Mouse (Mus musculus): ENCODE measurements around the gene Olfr1274-ps.
"Not testable (repeated sequence)": the region's sequence is repeated elsewhere in the genome, so short reads cannot be mapped to it uniquely, and the experiment has no call there.

The Olfr1274-ps gene

DNA sequence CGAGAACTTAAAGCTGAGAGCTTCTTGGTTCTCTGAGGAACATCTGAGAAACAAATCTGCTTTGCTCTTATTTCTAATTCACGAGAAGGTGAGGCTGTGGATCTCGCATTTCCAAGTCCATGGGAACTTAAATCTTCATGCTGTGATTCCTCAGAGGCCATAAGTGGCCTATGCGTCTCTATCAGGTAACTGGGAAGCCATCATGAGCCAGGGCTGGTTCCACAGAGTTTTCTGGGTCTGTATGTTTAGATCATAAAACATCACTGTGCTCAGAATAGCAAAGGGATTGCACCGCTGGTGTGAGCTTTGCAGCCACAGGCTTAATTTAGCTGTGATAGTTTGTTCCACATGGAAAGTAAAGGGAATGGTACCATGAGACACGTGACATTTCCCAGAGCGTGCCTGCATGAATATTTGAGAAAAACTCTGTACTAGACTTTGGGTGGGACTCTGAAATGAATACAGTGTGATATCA lies at the start of gene Olfr1274-ps:
Gene Olfr1274-ps (plus strand): TSS at position 51 of the 475 bp plus-strand sequence.
- not testable (repeated sequence) for DNase-seq (ENCODE audit: low spot score in 2 of 2)

DNA sequence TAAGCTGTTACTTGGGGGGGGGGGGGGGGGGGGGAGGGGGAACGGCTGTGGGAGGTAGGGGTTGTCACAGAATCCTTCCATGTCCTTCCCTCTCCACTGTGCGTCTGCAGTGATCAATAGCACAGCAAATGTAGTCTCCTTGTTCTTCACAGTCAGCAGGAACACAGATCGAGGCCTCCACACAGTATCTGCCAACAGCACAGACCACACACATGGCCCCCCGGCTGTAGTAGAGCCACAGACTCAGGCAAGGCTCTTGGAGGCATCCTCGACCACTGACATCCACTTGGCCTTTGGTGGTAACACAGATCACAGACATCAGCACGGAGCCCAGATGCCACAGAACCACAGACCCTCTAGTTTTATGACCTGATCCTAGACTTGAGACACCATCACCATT lies 47.4 kb upstream of the Olfr1274-ps start:
- not testable (repeated sequence) for DNase-seq (ENCODE audit: low spot score in 2 of 2)

DNA sequence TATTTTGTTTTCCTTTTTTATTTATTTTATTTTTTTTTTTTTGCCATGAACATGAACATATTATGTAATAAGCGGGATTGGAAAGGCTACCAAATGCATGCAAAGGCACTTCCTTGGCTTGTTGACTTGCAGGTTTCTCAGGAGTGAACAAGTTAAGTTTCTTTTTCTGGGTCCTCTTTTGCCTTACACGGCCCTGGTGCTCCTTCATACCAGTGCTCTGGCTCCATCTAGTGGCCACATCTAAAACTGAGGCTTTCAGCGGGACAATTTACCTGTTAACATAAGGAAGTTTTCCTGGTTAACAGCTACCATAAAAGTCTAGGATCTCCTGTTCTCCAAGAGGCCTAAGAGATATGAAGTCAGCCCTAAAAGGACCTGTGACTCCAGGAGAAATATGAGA lies 46.9 kb upstream of the Olfr1274-ps start:
- not testable (repeated sequence) for DNase-seq (ENCODE audit: low spot score in 2 of 2)

DNA sequence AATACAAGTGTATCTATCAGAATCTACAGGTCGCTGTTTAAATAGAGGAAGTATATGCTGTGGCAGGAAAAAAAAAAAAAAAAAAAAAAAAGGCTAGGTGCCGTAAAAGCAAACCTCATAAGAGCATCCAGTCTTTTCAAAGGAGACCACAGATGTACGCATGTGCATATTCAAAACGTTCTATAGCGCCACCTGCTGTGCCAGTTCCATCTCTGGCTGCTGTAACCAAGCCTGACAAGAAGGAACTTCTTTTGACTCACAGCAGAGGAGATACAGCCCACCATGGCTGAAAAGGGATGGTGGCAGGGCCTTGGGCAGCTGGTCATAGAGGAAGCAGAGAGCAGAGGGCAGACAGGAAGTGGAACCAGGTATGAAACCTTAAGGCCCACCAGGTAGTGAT lies 39.3 kb upstream of the Olfr1274-ps start:
- not testable (repeated sequence) for DNase-seq (ENCODE audit: low spot score in 2 of 2)

DNA sequence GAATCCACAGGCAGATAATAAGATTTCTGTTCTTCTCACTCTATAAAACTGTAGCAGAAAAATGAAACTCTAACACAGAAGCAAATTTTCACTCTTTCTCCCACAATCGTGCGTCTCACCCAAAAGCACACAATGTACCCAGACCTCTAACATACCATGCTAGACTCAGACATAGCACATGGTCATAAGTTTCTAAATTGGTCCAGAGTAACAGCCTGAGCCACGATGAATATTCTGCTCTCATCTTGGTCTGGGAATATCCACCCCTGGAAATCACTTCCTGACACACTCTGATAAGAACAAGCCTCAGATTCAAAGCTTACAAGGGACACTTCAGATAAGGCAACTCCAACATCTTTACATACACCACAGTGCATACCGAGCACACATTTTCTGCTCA lies 38.3 kb upstream of the Olfr1274-ps start:
- not testable (repeated sequence) for DNase-seq (ENCODE audit: low spot score in 2 of 2)

DNA sequence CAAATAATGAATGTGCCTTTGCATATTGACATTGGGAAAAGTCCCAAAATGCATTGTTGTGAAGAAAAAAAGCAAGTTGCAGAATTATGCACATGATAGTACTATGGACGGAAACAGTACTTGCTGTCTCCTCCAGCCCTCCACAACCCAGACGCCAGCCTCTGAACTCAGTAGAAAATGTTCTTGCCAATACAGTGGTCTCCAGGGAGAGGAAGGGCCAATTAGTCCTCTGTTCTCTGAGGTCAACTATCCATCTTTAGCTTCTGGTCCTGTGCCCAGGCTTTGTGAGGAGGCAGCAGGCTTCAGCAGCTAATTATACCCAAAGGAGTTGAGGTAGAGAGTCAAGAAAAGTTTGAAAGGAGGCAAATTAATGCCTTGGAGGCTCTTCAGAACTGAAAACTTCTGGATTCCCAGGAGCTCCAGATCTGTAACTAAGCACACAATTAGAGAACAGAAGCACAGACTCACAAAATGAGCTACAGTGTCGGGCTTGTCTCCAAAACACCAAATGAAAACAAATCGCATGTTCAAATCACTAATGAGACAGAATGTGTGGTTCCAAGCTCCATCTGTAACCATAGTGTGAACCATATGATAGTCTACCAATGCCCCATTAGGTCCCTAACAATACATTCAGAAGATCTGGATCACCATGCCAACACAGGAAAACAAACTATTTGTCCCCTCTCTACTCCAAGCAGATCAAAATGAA lies 15.8 kb downstream of the Olfr1274-ps start:
- peak; percentile 6 for DNase-seq (ENCODE audit: low spot score in 2 of 2)

DNA sequence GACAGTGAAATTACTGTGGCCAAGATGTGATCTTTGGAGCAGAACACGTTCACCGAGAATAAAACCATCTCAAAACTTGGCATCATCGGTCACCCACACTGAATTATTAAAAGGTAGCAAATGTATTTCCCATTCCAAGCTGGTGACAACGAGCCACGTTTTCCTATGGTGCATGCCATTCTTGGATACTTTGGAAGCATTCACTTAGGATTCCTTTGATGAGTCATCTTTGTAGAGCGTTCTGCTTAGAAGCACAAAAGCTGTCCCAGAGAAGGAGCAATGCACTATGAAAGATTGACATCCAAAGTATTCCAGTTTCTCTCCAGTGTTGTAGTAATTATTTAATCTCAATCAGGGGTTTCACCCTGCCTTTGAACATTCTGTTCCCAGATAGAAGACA lies 23.8 kb downstream of the Olfr1274-ps start:
- not testable (repeated sequence) for DNase-seq (ENCODE audit: low spot score in 2 of 2)

DNA sequence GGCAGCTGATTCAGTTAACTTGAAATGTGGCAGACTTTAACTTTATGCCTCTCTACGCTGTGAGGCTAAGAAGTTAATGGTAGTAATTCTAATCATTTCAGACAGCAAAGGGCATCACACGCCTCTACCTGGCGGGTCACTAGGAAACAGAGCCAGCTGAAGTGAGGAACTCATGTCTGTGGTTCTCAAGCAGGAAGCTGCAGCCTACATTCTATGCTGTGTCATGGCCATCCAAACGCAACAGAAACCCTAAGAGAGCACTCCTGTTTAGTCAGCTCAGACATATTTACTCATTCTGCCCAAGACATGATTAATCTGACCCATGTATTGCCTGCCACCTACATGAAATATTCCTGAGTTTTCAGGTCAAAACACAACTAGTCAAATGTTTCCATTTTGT lies 26.5 kb downstream of the Olfr1274-ps start:
- DNase-seq (ENCODE audit: low spot score in 2 of 2): not testable (repeated sequence)

DNA sequence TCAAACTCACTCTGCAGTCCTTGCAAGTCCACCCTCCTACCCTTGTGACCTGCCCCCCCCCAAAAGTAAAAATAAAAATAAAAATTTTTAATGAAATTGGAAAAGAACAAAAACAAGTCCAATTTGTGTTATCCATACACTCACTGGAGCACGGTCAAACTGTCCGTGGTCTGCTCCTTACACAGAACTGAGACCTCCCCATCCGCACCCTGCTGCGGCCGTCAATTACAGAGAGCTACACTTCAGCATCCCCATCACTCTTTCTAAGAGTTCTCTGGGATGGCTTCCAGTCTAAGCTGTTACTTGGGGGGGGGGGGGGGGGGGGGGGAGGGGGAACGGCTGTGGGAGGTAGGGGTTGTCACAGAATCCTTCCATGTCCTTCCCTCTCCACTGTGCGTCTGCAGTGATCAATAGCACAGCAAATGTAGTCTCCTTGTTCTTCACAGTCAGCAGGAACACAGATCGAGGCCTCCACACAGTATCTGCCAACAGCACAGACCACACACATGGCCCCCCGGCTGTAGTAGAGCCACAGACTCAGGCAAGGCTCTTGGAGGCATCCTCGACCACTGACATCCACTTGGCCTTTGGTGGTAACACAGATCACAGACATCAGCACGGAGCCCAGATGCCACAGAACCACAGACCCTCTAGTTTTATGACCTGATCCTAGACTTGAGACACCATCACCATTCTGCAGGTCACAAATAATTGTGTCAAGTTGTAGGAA lies 30.7 kb downstream of the Olfr1274-ps start:
- not testable (repeated sequence) for DNase-seq (ENCODE audit: low spot score in 2 of 2)

DNA sequence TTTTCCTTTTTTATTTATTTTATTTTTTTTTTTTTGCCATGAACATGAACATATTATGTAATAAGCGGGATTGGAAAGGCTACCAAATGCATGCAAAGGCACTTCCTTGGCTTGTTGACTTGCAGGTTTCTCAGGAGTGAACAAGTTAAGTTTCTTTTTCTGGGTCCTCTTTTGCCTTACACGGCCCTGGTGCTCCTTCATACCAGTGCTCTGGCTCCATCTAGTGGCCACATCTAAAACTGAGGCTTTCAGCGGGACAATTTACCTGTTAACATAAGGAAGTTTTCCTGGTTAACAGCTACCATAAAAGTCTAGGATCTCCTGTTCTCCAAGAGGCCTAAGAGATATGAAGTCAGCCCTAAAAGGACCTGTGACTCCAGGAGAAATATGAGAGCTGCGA lies 31.3 kb downstream of the Olfr1274-ps start:
- DNase-seq (ENCODE audit: low spot score in 2 of 2): not testable (repeated sequence)

DNA sequence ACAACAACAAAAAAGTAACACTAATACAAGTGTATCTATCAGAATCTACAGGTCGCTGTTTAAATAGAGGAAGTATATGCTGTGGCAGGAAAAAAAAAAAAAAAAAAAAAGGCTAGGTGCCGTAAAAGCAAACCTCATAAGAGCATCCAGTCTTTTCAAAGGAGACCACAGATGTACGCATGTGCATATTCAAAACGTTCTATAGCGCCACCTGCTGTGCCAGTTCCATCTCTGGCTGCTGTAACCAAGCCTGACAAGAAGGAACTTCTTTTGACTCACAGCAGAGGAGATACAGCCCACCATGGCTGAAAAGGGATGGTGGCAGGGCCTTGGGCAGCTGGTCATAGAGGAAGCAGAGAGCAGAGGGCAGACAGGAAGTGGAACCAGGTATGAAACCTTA lies 39.0 kb downstream of the Olfr1274-ps start:
- not testable (repeated sequence) for DNase-seq (ENCODE audit: low spot score in 2 of 2)

DNA sequence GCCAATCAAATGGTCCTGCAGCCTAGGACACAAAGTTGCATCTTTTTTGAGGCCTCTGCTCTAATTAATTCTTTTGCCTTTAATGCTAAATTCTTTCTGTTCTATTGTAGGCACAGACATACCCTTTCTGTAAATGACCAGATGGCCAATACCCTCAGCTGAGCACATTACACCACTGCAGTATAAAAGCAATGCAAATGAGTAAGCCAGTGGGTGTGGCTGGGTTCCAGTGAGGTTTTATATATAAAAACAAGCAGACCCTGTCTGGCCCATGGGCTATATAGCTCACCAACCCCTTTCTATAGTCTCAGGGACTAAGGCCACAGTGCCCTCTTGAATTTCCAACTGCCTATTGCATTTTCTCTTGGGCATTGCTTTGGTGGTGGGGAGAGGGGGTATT lies 41.7 kb downstream of the Olfr1274-ps start:
- DNase-seq (ENCODE audit: low spot score in 2 of 2): not testable (repeated sequence)

DNA sequence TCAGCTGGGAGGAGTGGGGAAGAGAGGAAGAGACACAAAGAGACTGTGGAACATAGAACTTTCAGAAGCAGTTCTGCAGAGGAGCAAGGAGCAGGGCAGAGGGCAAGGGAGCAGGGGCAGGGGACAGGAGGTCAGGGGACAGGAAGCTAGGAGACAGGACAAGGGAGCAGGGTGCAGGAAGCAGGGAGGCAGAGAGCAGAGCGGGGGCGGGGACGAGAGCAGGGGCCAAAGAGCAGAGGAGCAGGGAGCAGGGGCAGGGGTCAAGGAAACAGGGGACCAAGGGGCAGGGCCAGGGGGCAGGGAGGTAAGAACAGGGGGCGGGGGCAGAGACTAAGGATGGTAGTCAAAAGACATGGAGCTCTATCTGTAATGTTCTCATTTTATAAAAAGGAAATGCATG lies 43.3 kb downstream of the Olfr1274-ps start:
- not testable (repeated sequence) for DNase-seq (ENCODE audit: low spot score in 2 of 2)

DNA sequence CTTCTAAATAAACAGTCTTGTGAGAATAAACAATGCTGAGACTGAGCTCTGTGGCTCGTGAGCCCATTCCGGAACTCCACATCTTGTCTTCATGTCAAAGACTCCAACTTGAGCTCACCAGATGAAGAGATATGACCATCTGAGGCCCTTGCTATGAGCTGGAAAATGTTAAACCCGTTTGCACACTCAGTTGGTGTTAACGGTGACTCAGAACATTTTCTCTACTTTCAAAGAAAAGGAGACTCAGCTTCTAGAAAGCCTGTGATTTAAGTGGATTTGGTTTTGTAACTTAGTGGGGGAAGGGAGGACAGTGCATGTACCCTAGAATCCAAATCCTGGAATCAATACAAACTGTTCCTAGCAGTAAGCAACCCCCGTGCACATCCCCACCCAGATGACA lies 45.3 kb downstream of the Olfr1274-ps start:
- DNase-seq (ENCODE audit: low spot score in 2 of 2): no peak

DNA sequence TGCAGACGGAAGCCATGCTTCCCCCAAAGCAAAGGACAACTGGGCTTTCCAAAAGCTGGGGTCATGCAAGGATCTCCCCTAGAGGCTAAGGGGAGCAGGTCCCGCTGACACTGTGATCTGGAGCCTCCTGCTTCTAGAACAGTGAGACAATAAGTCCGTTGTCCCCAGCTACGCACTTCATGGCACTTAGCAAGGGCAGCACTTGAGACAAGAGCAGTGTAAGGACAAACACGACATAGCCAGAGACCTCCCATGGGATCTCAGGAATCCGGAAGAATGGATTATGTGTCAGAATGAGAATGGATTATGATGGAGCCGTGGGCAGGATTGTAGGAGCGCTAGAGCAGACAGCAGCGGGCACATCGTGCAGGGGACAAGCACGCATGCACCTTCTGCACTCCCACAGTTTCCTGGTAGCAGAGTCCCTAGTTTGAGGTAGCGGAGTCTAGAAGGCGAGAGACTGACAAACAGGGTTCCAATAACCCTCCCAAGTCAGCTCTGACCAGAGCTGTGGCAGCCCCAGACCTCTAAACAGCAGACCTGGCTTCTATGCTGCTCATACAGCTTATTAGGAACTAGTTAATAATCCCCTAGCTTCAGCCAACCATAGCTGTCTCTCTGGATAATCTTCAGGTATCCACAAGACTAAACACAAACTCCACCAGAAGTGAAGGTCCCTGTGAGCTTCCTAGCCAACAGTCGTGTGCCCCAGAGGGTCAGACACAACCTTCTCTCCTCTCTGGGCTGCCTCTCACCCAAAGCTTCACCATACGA lies 50.7 kb downstream of the Olfr1274-ps start:
- DNase-seq (ENCODE audit: low spot score in 2 of 2): no peak

DNA sequence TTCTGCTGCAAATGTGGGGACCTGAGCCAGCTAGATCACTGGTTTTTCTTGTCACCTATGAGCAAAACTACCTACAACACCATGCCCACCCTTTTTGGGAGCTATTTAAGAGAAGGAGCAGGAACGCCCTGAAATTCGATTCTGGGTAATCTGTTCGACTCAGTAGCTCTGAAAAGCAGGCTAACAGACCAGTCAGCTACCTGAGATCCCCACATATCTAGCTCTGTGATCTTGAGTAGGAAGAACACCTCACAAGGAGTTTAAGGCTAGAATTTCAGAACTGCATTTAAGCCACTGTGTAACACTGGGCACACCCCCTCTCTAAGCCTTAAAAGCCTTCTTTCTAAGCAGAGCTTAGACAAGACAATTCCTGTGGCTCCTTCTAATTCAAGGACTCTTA lies 53.9 kb downstream of the Olfr1274-ps start:
- DNase-seq (ENCODE audit: low spot score in 2 of 2): no peak
